Mouse (Mus musculus): ENCODE measurements at regions not wholly inside any gene's neighbourhood (a gene's known extent, or its start where the extent isn't known, plus 50 kb on each side); places are given as distances from the start of the nearest gene placed in this dataset.

GRCm38 (mm10) chr10:122386748-122387147 is 61.6 kb upstream of the Avpr1a start:
- ATAC-seq (replicated peaks; ENCODE audit: low read depth, poor library complexity, severe bottlenecking) = no peak

GRCm38 (mm10) chr10:122379661-122380344 is 68.5 kb upstream of the Avpr1a start:
- no peak for ATAC-seq (replicated peaks; ENCODE audit: low read depth, poor library complexity, severe bottlenecking)

GRCm38 (mm10) chr10:122343291-122343690 is 105.0 kb upstream of the Avpr1a start:
- ATAC-seq (replicated peaks; ENCODE audit: low read depth, poor library complexity, severe bottlenecking) = no peak

GRCm38 (mm10) chr10:122342356-122342755 is 105.9 kb upstream of the Avpr1a start:
- no peak for ATAC-seq (replicated peaks; ENCODE audit: low read depth, poor library complexity, severe bottlenecking)

GRCm38 (mm10) chr10:122326851-122327250 is 121.4 kb upstream of the Avpr1a start:
- ATAC-seq (replicated peaks; ENCODE audit: low read depth, poor library complexity, severe bottlenecking) = no peak

GRCm38 (mm10) chr10:122318886-122319285 is 129.4 kb upstream of the Avpr1a start:
- no peak for ATAC-seq (replicated peaks; ENCODE audit: low read depth, poor library complexity, severe bottlenecking)

GRCm38 (mm10) chr10:122310646-122311193 is 137.6 kb upstream of the Avpr1a start:
- no peak for ATAC-seq (replicated peaks; ENCODE audit: low read depth, poor library complexity, severe bottlenecking)

- ATAC-seq (replicated peaks; ENCODE audit: low read depth, poor library complexity, severe bottlenecking) = no peak
Measured at GRCm38 (mm10) chr10:122308691-122309090, 139.6 kb upstream of the Avpr1a start.

- ATAC-seq (replicated peaks; ENCODE audit: low read depth, poor library complexity, severe bottlenecking) = no peak
Measured at GRCm38 (mm10) chr10:122302259-122302658, 146.0 kb upstream of the Avpr1a start.

- ATAC-seq (replicated peaks; ENCODE audit: low read depth, poor library complexity, severe bottlenecking) = no peak
Measured at GRCm38 (mm10) chr10:122295921-122296425, 152.3 kb upstream of the Avpr1a start.

- ATAC-seq (replicated peaks; ENCODE audit: low read depth, poor library complexity, severe bottlenecking) = no peak
Measured at GRCm38 (mm10) chr10:122291611-122292010, 156.7 kb upstream of the Avpr1a start.

- ATAC-seq (replicated peaks; ENCODE audit: low read depth, poor library complexity, severe bottlenecking) = no peak
Measured at GRCm38 (mm10) chr10:122291091-122291490, 157.2 kb upstream of the Avpr1a start.

- ATAC-seq (replicated peaks; ENCODE audit: low read depth, poor library complexity, severe bottlenecking) = no peak
Measured at GRCm38 (mm10) chr10:122274885-122275284, 173.4 kb upstream of the Avpr1a start.

- no peak for ATAC-seq (replicated peaks; ENCODE audit: low read depth, poor library complexity, severe bottlenecking)
Measured at GRCm38 (mm10) chr10:122274181-122274580, 174.1 kb upstream of the Avpr1a start.

- no peak for ATAC-seq (replicated peaks; ENCODE audit: low read depth, poor library complexity, severe bottlenecking)
Measured at GRCm38 (mm10) chr10:122264070-122264469, 166.9 kb upstream of the Rxylt1 start.

GRCm38 (mm10) chr10:122259354-122259753 is 162.2 kb upstream of the Rxylt1 start:
- no peak for ATAC-seq (replicated peaks; ENCODE audit: low read depth, poor library complexity, severe bottlenecking)

- no peak for ATAC-seq (replicated peaks; ENCODE audit: low read depth, poor library complexity, severe bottlenecking)
Measured at GRCm38 (mm10) chr10:122258711-122259110, 161.5 kb upstream of the Rxylt1 start.

- ATAC-seq (replicated peaks; ENCODE audit: low read depth, poor library complexity, severe bottlenecking) = no peak
Measured at GRCm38 (mm10) chr10:122231818-122232217, 134.6 kb upstream of the Rxylt1 start.

- ATAC-seq (replicated peaks; ENCODE audit: low read depth, poor library complexity, severe bottlenecking) = no peak
Measured at GRCm38 (mm10) chr10:122230746-122231145, 133.6 kb upstream of the Rxylt1 start.

- ATAC-seq (replicated peaks; ENCODE audit: low read depth, poor library complexity, severe bottlenecking) = no peak
Measured at GRCm38 (mm10) chr10:122225679-122226078, 128.5 kb upstream of the Rxylt1 start.

GRCm38 (mm10) chr10:122223076-122223475 is 125.9 kb upstream of the Rxylt1 start:
- ATAC-seq (replicated peaks; ENCODE audit: low read depth, poor library complexity, severe bottlenecking) = no peak

GRCm38 (mm10) chr10:122217594-122217993 is 120.4 kb upstream of the Rxylt1 start:
- no peak for ATAC-seq (replicated peaks; ENCODE audit: low read depth, poor library complexity, severe bottlenecking)

All from common myeloid progenitor, adult 5-6 weeks (primary cell).